Mouse (Mus musculus) cortical plate, adult 2 months (tissue): ENCODE results near the gene Naaladl2. TPM values are rescaled to one million over a fixed set of nuclear protein-coding genes. Genes with fewer than 3 reads are reported as not detected.

Experiments used
- H3K27ac ChIP-seq: fragments of 200-500 bp; 2 replicates; pipeline ENCODE4 v1.5.1; 2012; ENCODE audit warnings: low read length, control low read depth, inconsistent platforms; ENCODE audit not compliant: insufficient read depth
- H3K4me1 ChIP-seq: fragments of 200-500 bp; 2 replicates; pipeline ENCODE4 v1.6.1; 2011; ENCODE audit warnings: low read length; ENCODE audit not compliant: control insufficient read depth, insufficient read depth
- H3K4me3 ChIP-seq: fragments of 200-500 bp; 2 replicates; pipeline ENCODE4 v1.5.1; 2011; ENCODE audit warnings: mild to moderate bottlenecking, low read length, control low read depth; ENCODE audit not compliant: insufficient read depth
- CTCF ChIP-seq: fragments of 200-500 bp; IDR thresholded peaks from 2 replicates; pipeline ENCODE4 v1.5.1; 2011; ENCODE audit warnings: mild to moderate bottlenecking, control low read depth, low read length; ENCODE audit not compliant: insufficient read depth; ENCODE audit errors: extremely low read depth
- POLR2A ChIP-seq: fragments of 200-500 bp; IDR thresholded peaks from 2 replicates; pipeline ENCODE4 v1.6.1; 2011; ENCODE audit warnings: mild to moderate bottlenecking, low read length, control low read depth; ENCODE audit not compliant: insufficient read depth; ENCODE audit errors: extremely low read depth
- polyA plus RNA-seq: library from polyadenylated mRNA; depleted of rRNA; stranded (reverse); fragments of >200 nt; gene quantifications from 2 replicates; pipeline ENCODE4 v1.2.3, GENCODE M21; 2012

Gene Naaladl2
- polyA plus RNA-seq, 1 experiment, result 1.0 TPM

- TF ChIP-seq POLR2A (no peak), CTCF (no peak)
- Histone ChIP-seq H3K4me1 (no peaks in the 10 kb centered on the region), H3K27ac (no peak overlapping the region), H3K4me3 (no peak overlapping the region)
Observed at GRCm38 (mm10) chr3:23928097-23928496, 1216.0 kb downstream of the Naaladl2 start.

DNA sequence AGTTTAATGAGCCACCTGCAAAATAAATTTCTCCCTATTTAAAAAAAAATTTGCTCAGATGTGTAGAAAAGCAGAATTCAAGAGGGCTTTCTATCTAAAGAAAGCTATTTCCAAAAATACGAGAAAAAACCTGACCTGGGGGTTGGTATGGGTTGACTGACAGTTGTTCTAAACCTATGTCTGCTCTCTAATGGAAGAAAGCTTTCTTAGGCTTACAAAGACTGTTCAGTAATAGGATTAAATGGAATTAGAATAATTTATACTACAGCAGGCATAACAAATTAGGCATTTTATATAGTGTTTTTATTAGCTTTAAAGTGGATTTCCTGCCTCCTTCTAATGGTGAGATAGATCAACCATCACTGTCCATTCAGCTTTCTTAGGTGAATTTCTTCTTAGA, 1236.4 kb downstream of the Naaladl2 start:
- Histone ChIP-seq H3K27ac (no peak overlapping the region), H3K4me1 (no peaks in the 10 kb centered on the region), H3K4me3 (no peak overlapping the region)
- TF ChIP-seq CTCF (no peak), POLR2A (no peak)

GRCm38 (mm10) chr3:23865688-23866087, 1278.4 kb downstream of the Naaladl2 start:
- Histone ChIP-seq H3K27ac (no peak overlapping the region), H3K4me3 (no peak overlapping the region), H3K4me1 (no peaks in the 10 kb centered on the region)
- TF ChIP-seq POLR2A (no peak), CTCF (no peak)

GRCm38 (mm10) chr3:23857275-23857674, 1286.8 kb downstream of the Naaladl2 start:
- Histone ChIP-seq H3K4me1 (no peaks in the 10 kb centered on the region), H3K4me3 (no peak overlapping the region), H3K27ac (no peak overlapping the region)
- no peak for TF ChIP-seq CTCF
- no peak for TF ChIP-seq POLR2A

DNA sequence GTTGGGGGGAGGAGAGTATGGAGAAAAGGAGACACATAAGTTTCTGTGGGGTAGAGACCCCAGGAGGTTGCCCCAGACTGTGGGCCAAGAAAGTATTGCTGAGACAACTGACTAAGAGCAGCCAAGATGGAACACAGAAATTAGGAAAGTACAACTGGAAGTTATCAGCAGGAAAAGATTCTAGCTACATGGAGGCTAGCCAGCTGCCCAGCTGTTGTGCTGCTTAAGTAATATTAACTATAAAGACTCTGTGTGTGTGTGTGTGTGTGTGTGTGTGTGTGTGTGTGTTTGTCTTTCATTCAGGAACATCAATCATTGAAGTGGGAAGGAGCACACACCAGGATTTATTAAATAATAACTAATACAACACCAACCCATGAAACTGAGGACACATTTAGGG, 1326.5 kb downstream of the Naaladl2 start:
- Histone ChIP-seq H3K4me1 (no peaks in the 10 kb centered on the region), H3K27ac (no peak overlapping the region), H3K4me3 (no peak overlapping the region)
- no peak for TF ChIP-seq CTCF
- no peak for TF ChIP-seq POLR2A

- Histone ChIP-seq H3K27ac (no peak overlapping the region), H3K4me1 (no peaks in the 10 kb centered on the region), H3K4me3 (no peak overlapping the region)
- TF ChIP-seq POLR2A, result no peak
- TF ChIP-seq CTCF, result no peak
Observed at GRCm38 (mm10) chr3:23758746-23759145, 1385.3 kb downstream of the Naaladl2 start.
